Mouse (Mus musculus) liver, adult (tissue): Measurements from ENCODE around the gene Slc15a3.

Experiments
- GATA4 ChIP-seq: IDR thresholded peaks from 2 replicates; pipeline ENCODE4 v1.6.1; 2014; ENCODE audit warnings: mild to moderate bottlenecking, low read length; ENCODE audit not compliant: insufficient replicate concordance

The Slc15a3 gene

GRCm38 (mm10) chr19:10905728-10906000 is 66.1 kb downstream of the Slc15a3 start:
- TF ChIP-seq GATA4: no peak; the same call in 1 of the 2 replicates

GRCm38 (mm10) chr19:10907891-10908290 is 68.4 kb downstream of the Slc15a3 start:
- TF ChIP-seq GATA4: no peak
